Mouse (Mus musculus) heart, adult 2 months (tissue): Measurements from ENCODE around the gene Hist1h2ag. TPM values are rescaled to one million over a fixed set of nuclear protein-coding genes. Genes with fewer than 3 reads are reported as not detected.
A peak's percentile ranks its signal among the peaks of the same experiment; 100 is the strongest.

Experiments used
- DNase-seq, 2 experiments: peaks; one replicate each; pipeline ENCODE4 v3.0.0; 2021
- H3K27ac ChIP-seq: fragments of 200-600 bp; 2 replicates; pipeline ENCODE4 v1.8.1; 2022
- H3K27me3 ChIP-seq: fragments of 200-500 bp; 2 replicates; pipeline ENCODE4 v1.6.1; 2012; ENCODE audit warnings: mild to moderate bottlenecking, low read length, inconsistent platforms, mixed read lengths; ENCODE audit not compliant: control insufficient read depth, insufficient read depth
- H3K36me3 ChIP-seq: fragments of 200-500 bp; 2 replicates; pipeline ENCODE4 v1.6.1; 2012; ENCODE audit warnings: low read length, inconsistent platforms; ENCODE audit not compliant: control insufficient read depth, insufficient read depth
- H3K4me1 ChIP-seq: fragments of 200-500 bp; 2 replicates; pipeline ENCODE4 v1.6.1; 2011; ENCODE audit warnings: low read length; ENCODE audit not compliant: control insufficient read depth, insufficient read depth
- H3K4me3 ChIP-seq: fragments of 200-600 bp; 2 replicates; pipeline ENCODE4 v1.8.1; 2022
- H3K79me2 ChIP-seq: fragments of 200-500 bp; replicated peaks from 2 replicates; pipeline ENCODE4 v1.6.1; 2012; ENCODE audit warnings: mild to moderate bottlenecking, inconsistent platforms, low read length, moderate library complexity, mixed read lengths; ENCODE audit not compliant: control insufficient read depth, insufficient read depth
- H3K9ac ChIP-seq: fragments of 200-500 bp; 2 replicates; pipeline ENCODE4 v1.6.1; 2012; ENCODE audit warnings: low read depth, mild to moderate bottlenecking, control low read depth, inconsistent platforms, low read length, mixed read lengths
- CTCF ChIP-seq: fragments of 200-600 bp; IDR thresholded peaks from 2 replicates; pipeline ENCODE4 v1.8.1; 2022; ENCODE audit warnings: antibody characterized with exemption, mild to moderate bottlenecking, moderate library complexity
- EP300 ChIP-seq: fragments of 200-500 bp; IDR thresholded peaks from 2 replicates; pipeline ENCODE4 v1.6.1; 2011; ENCODE audit warnings: low read depth, low read length, control low read depth; ENCODE audit not compliant: insufficient read depth
- POLR2A ChIP-seq: fragments of 200-500 bp; IDR thresholded peaks from 2 replicates; pipeline ENCODE4 v1.6.1; 2011; ENCODE audit warnings: mild to moderate bottlenecking, low read depth, low read length, control low read depth; ENCODE audit not compliant: insufficient read depth
- WGBS: fragments of 180-500 bp; shearing (Covaris S2); methylation state at CpG from one replicate; pipeline ENCODE4 v1.1.7; 2018; 5-methylcytosine and 5-hydroxymethylcytosine counted together
- intact Hi-C: fragments of 180-260 bp; cut with DNase I; formaldehyde crosslinking; loops from one replicate; pipeline ENCODE4 v1.15.1; 2025
- polyA plus RNA-seq: library from polyadenylated mRNA; depleted of rRNA; stranded (reverse); fragments of >200 nt; gene quantifications from 2 replicates; pipeline ENCODE4 v1.2.3, GENCODE M21; 2012
- total RNA-seq, 2 experiments: library from RNA; stranded (reverse); gene quantifications; 2 replicates each; pipeline ENCODE4 v1.2.3; 2021

Gene Hist1h2ag
- total and polyA plus RNA-seq, 3 experiments, result 1.7 to 4.3 TPM; not detected in 1

- Histone ChIP-seq H3K4me1 (no peaks in the 10 kb centered on the region), H3K4me3 (no peak overlapping the region), H3K27me3 (peaks cover 8% of the 10 kb centered on the region), H3K36me3 (no peaks in the 10 kb centered on the region), H3K9ac (no peak overlapping the region), H3K79me2 (no peaks in the 10 kb centered on the region), H3K27ac (no peak overlapping the region)
- intact Hi-C loops, result no loop called here
- TF ChIP-seq POLR2A (no peak), CTCF (no peak), EP300 (no peak)
- DNase-seq, result no peak
- WGBS, result 56% methylated on average over 7 of the region's 7 CpGs
Measured at GRCm38 (mm10) chr13:22007872-22008271, 34.9 kb downstream of the Hist1h2ag start.

- peak overlapping the region; percentile 70 for H3K4me3 ChIP-seq
- TF ChIP-seq POLR2A (no peak), CTCF (no peak), EP300 (no peak)
- no peak for DNase-seq
- WGBS, result 11% methylated on average over 18 of the region's 18 CpGs
- H3K9ac ChIP-seq, result no peak overlapping the region
- H3K27ac ChIP-seq, result no peak overlapping the region
- intact Hi-C loops, result no loop called here
- no peaks in the 10 kb centered on the region for H3K79me2 ChIP-seq
- no peaks in the 10 kb centered on the region for H3K36me3 ChIP-seq
- H3K4me1 ChIP-seq, result no peaks in the 10 kb centered on the region
- H3K27me3 ChIP-seq, result peaks cover 8% of the 10 kb centered on the region
Measured at GRCm38 (mm10) chr13:22007121-22007510, 35.6 kb downstream of the Hist1h2ag start.

GRCm38 (mm10) chr13:22006334-22007120 is 36.2 kb downstream of the Hist1h2ag start:
- DNase-seq, result peak in 1 of 2 experiments; percentile 59

GRCm38 (mm10) chr13:22005605-22006333 is 37.0 kb downstream of the Hist1h2ag start:
- Histone ChIP-seq H3K79me2 (no peaks in the 10 kb centered on the region), H3K4me3 (peak overlapping the region; percentile 70), H3K27me3 (peaks cover 8% of the 10 kb centered on the region), H3K27ac (no peak overlapping the region), H3K4me1 (no peaks in the 10 kb centered on the region), H3K9ac (peak overlapping the region; percentile 26; the same call in 1 of the 2 replicates), H3K36me3 (no peaks in the 10 kb centered on the region)
- intact Hi-C loops, result no loop called here
- under 1% methylated on average over 45 of the region's 45 CpGs for WGBS
- DNase-seq, result peak; percentile 62 to 67
- TF ChIP-seq EP300 (no peak), CTCF (no peak), POLR2A (no peak)

More at GRCm38 (mm10) chr13:22006334-22007120, 36.2 kb downstream of the Hist1h2ag start:
- intact Hi-C loops, result no loop called here
- no peak overlapping the region; the same call in 1 of the 2 replicates for H3K9ac ChIP-seq
- H3K36me3 ChIP-seq, result no peaks in the 10 kb centered on the region
- no peak overlapping the region for H3K27ac ChIP-seq
- H3K4me3 ChIP-seq, result peak overlapping the region; percentile 70
- no peaks in the 10 kb centered on the region for H3K79me2 ChIP-seq
- 2% methylated on average over 38 of the region's 38 CpGs for WGBS
- no peaks in the 10 kb centered on the region for H3K4me1 ChIP-seq
- peaks cover 8% of the 10 kb centered on the region for H3K27me3 ChIP-seq
- TF ChIP-seq CTCF (no peak; the same call in 1 of the 2 replicates), EP300 (no peak), POLR2A (no peak)

- intact Hi-C loops, result no loop called here
- 16% methylated on average over 5 of the region's 5 CpGs for WGBS
- no peak for TF ChIP-seq EP300
- TF ChIP-seq POLR2A, result no peak
- TF ChIP-seq CTCF, result no peak
- no peak overlapping the region for H3K27ac ChIP-seq
- no peak for DNase-seq
- no peaks in the 10 kb centered on the region for H3K79me2 ChIP-seq
- H3K9ac ChIP-seq, result no peak overlapping the region
- no peak overlapping the region for H3K4me3 ChIP-seq
- H3K27me3 ChIP-seq, result peaks cover 25% of the 10 kb centered on the region
- peaks cover 2% of the 10 kb centered on the region for H3K4me1 ChIP-seq
- H3K36me3 ChIP-seq, result no peaks in the 10 kb centered on the region
Measured at GRCm38 (mm10) chr13:22001823-22002222, 40.9 kb downstream of the Hist1h2ag start.

- WGBS, result 63% methylated on average over 2 of the region's 2 CpGs
- peaks cover 29% of the 10 kb centered on the region for H3K27me3 ChIP-seq
- H3K36me3 ChIP-seq, result no peaks in the 10 kb centered on the region
- no peaks in the 10 kb centered on the region for H3K79me2 ChIP-seq
- peaks cover 2% of the 10 kb centered on the region for H3K4me1 ChIP-seq
- no peak for DNase-seq
- H3K9ac ChIP-seq, result no peak overlapping the region
- TF ChIP-seq POLR2A, result no peak
- no peak for TF ChIP-seq EP300
- TF ChIP-seq CTCF, result no peak
- intact Hi-C loops, result no loop called here
- no peak overlapping the region for H3K4me3 ChIP-seq
- no peak overlapping the region for H3K27ac ChIP-seq
Measured at GRCm38 (mm10) chr13:22001346-22001745, 41.4 kb downstream of the Hist1h2ag start.
